Mouse (Mus musculus) ES-CJ7 (cell line): Measurements from ENCODE around the gene Tcea3.

Experiments
- DNase-seq: peaks from one replicate; pipeline ENCODE4 v3.0.0; 2011; ENCODE audit warnings: low read depth, low spot score

Gene Tcea3

GRCm38 (mm10) chr4:136239111-136239510, 8.4 kb upstream of the Tcea3 start:
- no peak for DNase-seq

GRCm38 (mm10) chr4:136239622-136240021, 7.9 kb upstream of the Tcea3 start:
- peak; percentile 89 for DNase-seq

- no peak for DNase-seq
Observed at GRCm38 (mm10) chr4:136240123-136240522, 7.4 kb upstream of the Tcea3 start.

- DNase-seq = no peak
Observed at GRCm38 (mm10) chr4:136240955-136241354, 6.6 kb upstream of the Tcea3 start.

GRCm38 (mm10) chr4:136242065-136242703, 5.3 kb upstream of the Tcea3 start:
- peak; percentile 59 for DNase-seq

GRCm38 (mm10) chr4:136242728-136243127, 4.8 kb upstream of the Tcea3 start:
- DNase-seq = no peak

- DNase-seq = no peak
Observed at GRCm38 (mm10) chr4:136244208-136244607, 3.3 kb upstream of the Tcea3 start.

GRCm38 (mm10) chr4:136245681-136246080, 1.8 kb upstream of the Tcea3 start:
- peak; percentile 64 for DNase-seq

- DNase-seq = peak; percentile 97
Observed at GRCm38 (mm10) chr4:136246568-136246969, 960 bp upstream of the Tcea3 start.

GRCm38 (mm10) chr4:136247386-136247728, 172 bp upstream of the Tcea3 start:
- DNase-seq = peak; percentile 69

GRCm38 (mm10) chr4:136248464-136249331, 1.2 kb downstream of the Tcea3 start:
- DNase-seq = peak; percentile 63

- DNase-seq = no peak
Observed at GRCm38 (mm10) chr4:136249332-136249647, 1.8 kb downstream of the Tcea3 start.

- no peak for DNase-seq
Observed at GRCm38 (mm10) chr4:136249780-136250179, 2.3 kb downstream of the Tcea3 start.

- DNase-seq = no peak
Observed at GRCm38 (mm10) chr4:136255919-136256318, 8.4 kb downstream of the Tcea3 start.

GRCm38 (mm10) chr4:136256696-136257095, 9.2 kb downstream of the Tcea3 start:
- DNase-seq = no peak

- DNase-seq = peak; percentile 82
Observed at GRCm38 (mm10) chr4:136259916-136260315, 12.4 kb downstream of the Tcea3 start.

- DNase-seq = peak; percentile 75
Observed at GRCm38 (mm10) chr4:136260491-136261180, 13.1 kb downstream of the Tcea3 start.

GRCm38 (mm10) chr4:136261912-136262311, 14.4 kb downstream of the Tcea3 start:
- no peak for DNase-seq

GRCm38 (mm10) chr4:136263555-136263954, 16.0 kb downstream of the Tcea3 start:
- no peak for DNase-seq

GRCm38 (mm10) chr4:136266716-136267343, 19.3 kb downstream of the Tcea3 start:
- no peak for DNase-seq

- DNase-seq = no peak
Observed at GRCm38 (mm10) chr4:136268912-136269311, 21.4 kb downstream of the Tcea3 start.

- no peak for DNase-seq
Observed at GRCm38 (mm10) chr4:136270648-136271047, 23.1 kb downstream of the Tcea3 start.
